Comparison of ENCODE assay signal across 8 mouse cellular contexts in the genomic region with DNA sequence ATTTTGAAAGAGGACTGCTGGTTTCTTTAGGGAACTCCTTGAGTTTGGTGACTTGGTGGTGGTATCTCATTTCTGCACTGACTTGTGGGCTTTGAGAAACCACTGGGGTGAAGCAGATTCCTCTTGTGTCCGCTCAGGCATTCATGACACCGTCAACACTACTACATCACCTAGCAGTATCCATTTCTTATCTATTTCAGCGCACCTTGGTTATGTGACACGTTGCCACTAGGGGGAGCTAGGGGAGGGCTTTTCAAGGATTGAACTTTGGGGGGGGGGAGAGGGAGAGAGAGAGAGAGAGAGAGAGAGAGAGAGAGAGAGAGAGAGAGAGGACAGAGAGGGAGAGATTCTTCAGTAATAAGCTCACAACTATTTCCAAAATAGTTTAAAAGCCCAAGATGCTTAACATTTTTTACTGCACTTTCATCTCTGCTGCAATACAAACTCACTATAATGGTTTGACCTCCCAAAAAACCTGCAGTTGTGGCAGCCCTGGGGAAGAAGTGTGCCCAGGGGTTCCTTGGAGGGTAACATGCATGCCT. TPM values are rescaled to one million over a fixed set of nuclear protein-coding genes. Genes with fewer than 3 reads are reported as not detected.
DNase-seq lines count a peak whose midpoint lies in the region; ATAC-seq lines count a peak whose summit lies in the region.

No protein-coding gene starts in this region.

- peaks cover 39% of the 10 kb centered on the region for H3K4me1 ChIP-seq in forebrain, embryonic 11.5 days (replicated peaks; ENCODE audit: control insufficient read depth, insufficient read depth, low read length)
- H3K4me1 ChIP-seq in forebrain, embryonic 12.5 days, result peaks cover 81% of the 10 kb centered on the region
- H3K4me1 ChIP-seq in limb, embryonic 11.5 days (ENCODE audit: control insufficient read depth, insufficient read depth, low read length), result peaks cover 4% of the 10 kb centered on the region
- peaks cover 15% of the 10 kb centered on the region for H3K4me1 ChIP-seq in limb, embryonic 10.5 days
- H3K4me1 ChIP-seq in forebrain, embryonic 16.5 days (replicated peaks; ENCODE audit: control insufficient read depth, insufficient read depth, low read length), result peaks cover 36% of the 10 kb centered on the region

- H3K9me3 ChIP-seq in forebrain, embryonic 11.5 days (ENCODE audit: control insufficient read depth, low read length), result no peaks in the 10 kb centered on the region
- no peaks in the 10 kb centered on the region for H3K9me3 ChIP-seq in forebrain, embryonic 12.5 days
- no peaks in the 10 kb centered on the region for H3K9me3 ChIP-seq in limb, embryonic 11.5 days (ENCODE audit: control insufficient read depth, low read length)
- H3K9me3 ChIP-seq in limb, embryonic 10.5 days (replicated peaks), result no peaks in the 10 kb centered on the region
- H3K9me3 ChIP-seq in forebrain, embryonic 16.5 days (ENCODE audit: control insufficient read depth, low read length), result no peaks in the 10 kb centered on the region

- H3K9ac ChIP-seq in forebrain, embryonic 11.5 days (ENCODE audit: low read length), result no peak overlapping the region
- no peak overlapping the region for H3K9ac ChIP-seq in forebrain, embryonic 12.5 days
- H3K9ac ChIP-seq in limb, embryonic 11.5 days (ENCODE audit: low read length), result no peak overlapping the region
- H3K9ac ChIP-seq in forebrain, embryonic 16.5 days (replicated peaks; ENCODE audit: low read depth, low read length), result 0 out of 2 replicates have a peak overlapping the region, but pooled peaks have one; percentile 9

- no peak overlapping the region for H3K27ac ChIP-seq in forebrain, embryonic 11.5 days (ENCODE audit: low read depth, low read length)
- no peak overlapping the region for H3K27ac ChIP-seq in forebrain, embryonic 12.5 days
- H3K27ac ChIP-seq in limb, embryonic 11.5 days (replicated peaks; ENCODE audit: low read depth, low read length), result no peak overlapping the region
- no peak overlapping the region for H3K27ac ChIP-seq in limb, embryonic 10.5 days
- H3K27ac ChIP-seq in forebrain, embryonic 16.5 days (ENCODE audit: low read length), result no peak overlapping the region

- peaks cover 2% of the 10 kb centered on the region for H3K27me3 ChIP-seq in forebrain, embryonic 11.5 days (ENCODE audit: control insufficient read depth, insufficient read depth, low read length)
- H3K27me3 ChIP-seq in forebrain, embryonic 12.5 days, result peaks cover 22% of the 10 kb centered on the region
- no peaks in the 10 kb centered on the region for H3K27me3 ChIP-seq in limb, embryonic 11.5 days (ENCODE audit: control insufficient read depth, insufficient read depth, low read length)
- H3K27me3 ChIP-seq in limb, embryonic 10.5 days (ENCODE audit: low read depth, poor library complexity, severe bottlenecking), result peaks cover 20% of the 10 kb centered on the region
- H3K27me3 ChIP-seq in forebrain, embryonic 16.5 days (replicated peaks; ENCODE audit: control insufficient read depth, insufficient read depth, low read length), result peaks cover 9% of the 10 kb centered on the region

- H3K4me2 ChIP-seq in forebrain, embryonic 11.5 days (ENCODE audit: low read depth, low read length, severe bottlenecking), result no peak overlapping the region
- H3K4me2 ChIP-seq in forebrain, embryonic 12.5 days, result no peak overlapping the region
- H3K4me2 ChIP-seq in limb, embryonic 11.5 days (ENCODE audit: low read depth, severe bottlenecking), result no peak overlapping the region
- no peak overlapping the region for H3K4me2 ChIP-seq in forebrain, embryonic 16.5 days (ENCODE audit: low read length)

- DNase-seq in forebrain, embryonic 11.5 days (ENCODE audit: low spot score), result peak; percentile 72
- peak; percentile 62 for DNase-seq in limb, embryonic 11.5 days (ENCODE audit: low spot score)
- DNase-seq in limb, embryonic 10.5 days (ENCODE audit: low spot score), result no peak
- DNase-seq in T-cell, adult 2 months (ENCODE audit: low spot score), result peak; percentile 20
- peak; percentile 74 for DNase-seq in naive thymus-derived CD4-positive, alpha-beta T cell, adult 2 months (ENCODE audit: low read depth)
- no peak for DNase-seq in urinary bladder, postnatal 4 days (ENCODE audit: low spot score in 2 of 2)

- H3K4me3 ChIP-seq in forebrain, embryonic 11.5 days (ENCODE audit: low read depth, low read length), result no peak overlapping the region
- H3K4me3 ChIP-seq in forebrain, embryonic 12.5 days (replicated peaks), result no peak overlapping the region
- no peak overlapping the region for H3K4me3 ChIP-seq in limb, embryonic 11.5 days (ENCODE audit: low read depth, low read length)
- H3K4me3 ChIP-seq in limb, embryonic 10.5 days, result no peak overlapping the region
- H3K4me3 ChIP-seq in forebrain, embryonic 16.5 days (replicated peaks; ENCODE audit: low read length), result no peak overlapping the region

- ATAC-seq in forebrain, embryonic 11.5 days (replicated peaks; ENCODE audit: low FRiP score), result no peak
- ATAC-seq in forebrain, embryonic 12.5 days (ENCODE audit: low FRiP score), result no peak
- ATAC-seq in limb, embryonic 11.5 days (ENCODE audit: insufficient number of reproducible peaks, low FRiP score, low TSS enrichment, low read depth), result no peak
- no peak for ATAC-seq in forebrain, embryonic 16.5 days

- no peaks in the 10 kb centered on the region for H3K36me3 ChIP-seq in forebrain, embryonic 11.5 days (ENCODE audit: control insufficient read depth, insufficient read depth, low read length)
- no peaks in the 10 kb centered on the region for H3K36me3 ChIP-seq in forebrain, embryonic 12.5 days (replicated peaks)
- no peaks in the 10 kb centered on the region for H3K36me3 ChIP-seq in limb, embryonic 11.5 days (ENCODE audit: control insufficient read depth, insufficient read depth, low read length)
- H3K36me3 ChIP-seq in limb, embryonic 10.5 days, result no peaks in the 10 kb centered on the region
- no peaks in the 10 kb centered on the region for H3K36me3 ChIP-seq in forebrain, embryonic 16.5 days (ENCODE audit: control insufficient read depth, insufficient read depth)

- WGBS in forebrain, embryonic 11.5 days, result 14% methylated on average over 4 of the region's 4 CpGs
- WGBS in forebrain, embryonic 12.5 days, result 7% methylated on average over 4 of the region's 4 CpGs
- WGBS in limb, embryonic 11.5 days, result 17% methylated on average over 4 of the region's 4 CpGs
- WGBS in limb, embryonic 10.5 days, result 17% methylated on average over 4 of the region's 4 CpGs
- WGBS in forebrain, embryonic 16.5 days, result 5% methylated on average over 4 of the region's 4 CpGs

RNA-seq across cellular contexts. Expression of gene Tpra1, which starts 33.8 kb away (rescaled TPM):
- polyA plus RNA-seq in forebrain, embryonic 11.5 days (2014; fragmentation: Nextera tagmentation; extraction: Ambion mirVana), result 39.4 and 40.7 TPM in 2 replicates
- polyA plus RNA-seq in forebrain, embryonic 12.5 days (2016; fragmentation: Nextera tagmentation; extraction: Ambion mirVana), result 49.9 and 60.6 TPM in 2 replicates
- polyA plus RNA-seq in limb, embryonic 11.5 days (2014; fragmentation: Nextera tagmentation; extraction: Ambion mirVana), result 45.4 and 47.8 TPM in 2 replicates
- 48.7 and 60.3 TPM in 2 replicates for polyA plus RNA-seq in limb, embryonic 10.5 days (2016; fragmentation: Nextera tagmentation; extraction: Ambion mirVana)
- polyA plus RNA-seq in forebrain, embryonic 16.5 days (2015; fragmentation: Nextera tagmentation; extraction: Ambion mirVana), result 56.9 and 70.0 TPM in 2 replicates

RNA-seq across cellular contexts. Expression of gene Mcm2, which starts 37.2 kb away (rescaled TPM):
- 248 and 259 TPM in 2 replicates for polyA plus RNA-seq in forebrain, embryonic 11.5 days (2014; fragmentation: Nextera tagmentation; extraction: Ambion mirVana)
- 200 and 211 TPM in 2 replicates for polyA plus RNA-seq in forebrain, embryonic 12.5 days (2016; fragmentation: Nextera tagmentation; extraction: Ambion mirVana)
- polyA plus RNA-seq in limb, embryonic 11.5 days (2014; fragmentation: Nextera tagmentation; extraction: Ambion mirVana), result 228 and 240 TPM in 2 replicates
- polyA plus RNA-seq in limb, embryonic 10.5 days (2016; fragmentation: Nextera tagmentation; extraction: Ambion mirVana), result 281 and 283 TPM in 2 replicates
- polyA plus RNA-seq in forebrain, embryonic 16.5 days (2015; fragmentation: Nextera tagmentation; extraction: Ambion mirVana), result 60.2 and 64.6 TPM in 2 replicates

Comparison
In these comparisons a context has a peak if more than half of its experiments do, and no peak if none do; other contexts are left out.
1. DNase-seq: peak in forebrain, embryonic 11.5 days (single experiment), limb, embryonic 11.5 days (single experiment), T-cell, adult 2 months (single experiment) and naive thymus-derived CD4-positive, alpha-beta T cell, adult 2 months (single experiment); none in limb, embryonic 10.5 days (single experiment) and urinary bladder, postnatal 4 days (0 of 2).